Mouse (Mus musculus): ENCODE measurements around the gene Tmem233.

DNA sequence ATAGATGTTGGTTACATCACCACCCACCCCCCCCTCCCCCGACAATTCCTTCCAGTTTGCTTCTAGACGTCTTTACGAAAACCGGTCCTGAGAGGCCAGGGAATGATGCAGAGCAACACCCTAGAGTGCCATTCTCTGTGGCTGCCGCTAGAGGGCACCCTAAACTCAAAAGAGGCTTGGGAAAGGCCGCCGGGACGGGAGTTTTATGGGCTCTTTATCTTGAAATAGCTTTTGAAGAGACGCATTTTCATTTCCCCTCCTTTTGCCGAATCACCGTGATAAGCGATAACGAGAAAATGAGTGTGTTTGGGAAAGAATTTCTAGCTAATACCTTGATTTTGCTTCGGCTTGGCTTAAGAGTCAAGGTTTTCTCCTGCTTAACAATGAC lies 51.9 kb downstream of the Tmem233 start:
- no peak for TF ChIP-seq MEF2A (IDR thresholded peaks at IDR 0.05; ENCODE audit: extremely low read depth, insufficient replicate concordance, low read depth, low read length, poor library complexity, severe bottlenecking)
- peak; percentile 64 to 96 (median 92) for TF ChIP-seq CTCF (IDR thresholded peaks at IDR 0.05 in 2 of 3, conservative IDR thresholded peaks at IDR 0.05 in 1 of 3; ENCODE audit: control insufficient read depth in 1 of 3, insufficient read depth in 1 of 3, low read depth in 2 of 3, low read length in 3 of 3, poor library complexity in 1 of 3, severe bottlenecking in 1 of 3)
- no peak for TF ChIP-seq POLR2A (IDR thresholded peaks at IDR 0.05; ENCODE audit: control insufficient read depth in 1 of 2, insufficient read depth in 1 of 2, low read depth in 1 of 2, low read length in 2 of 2, poor library complexity in 1 of 2)
- TF ChIP-seq POLR2AphosphoS2 (IDR thresholded peaks at IDR 0.05; ENCODE audit: low read length) = no peak
- no peak for TF ChIP-seq TBP (IDR thresholded peaks at IDR 0.05; ENCODE audit: low read depth, low read length)
- no peak for TF ChIP-seq NRF1 (IDR thresholded peaks at IDR 0.05; ENCODE audit: insufficient read depth, low read depth, low read length, poor library complexity, severe bottlenecking)
- peak; percentile 78; the same call in 1 of the 2 replicates for TF ChIP-seq MAZ (IDR thresholded peaks at IDR 0.05; ENCODE audit: low read depth, low read length)
- peak; percentile 88 for TF ChIP-seq ZC3H11A (IDR thresholded peaks at IDR 0.05; ENCODE audit: low read depth, low read length)
- TF ChIP-seq EP300 (IDR thresholded peaks at IDR 0.05; ENCODE audit: low read depth in 1 of 2, low read length in 2 of 2) = peak; percentile 84 to 89
- no peak for TF ChIP-seq UBTF (IDR thresholded peaks at IDR 0.05; ENCODE audit: borderline replicate concordance, insufficient read depth, low read depth, low read length)
